Mouse (Mus musculus) stomach, postnatal 0 days (tissue): ENCODE measurements around the gene Prss2. TPM values are rescaled to one million over a fixed set of nuclear protein-coding genes. Genes with fewer than 3 reads are reported as not detected.
A peak's percentile ranks its signal among the peaks of the same experiment; 100 is the strongest.

ENCODE experiments used
- ATAC-seq: fragments of 200-750 bp; cut with Nextera tagmentation; 2 replicates; pipeline ENCODE4 v1.8.0; 2017; ENCODE audit not compliant: low FRiP score, low TSS enrichment
- DNase-seq: peaks from one replicate; pipeline ENCODE4 v3.0.0-alpha.2; 2016; ENCODE audit warnings: low spot score
- H3K27ac ChIP-seq: fragments of 300-500 bp; sonication (generic); replicated peaks from 2 replicates; pipeline ENCODE4 v1.5.1; 2014; ENCODE audit warnings: mild to moderate bottlenecking, control low read depth
- H3K27me3 ChIP-seq: fragments of 300-500 bp; sonication (generic); 2 replicates; pipeline ENCODE4 v1.6.1; 2014; ENCODE audit warnings: low read length; ENCODE audit not compliant: control insufficient read depth, insufficient read depth
- H3K36me3 ChIP-seq: fragments of 300-500 bp; sonication (generic); 2 replicates; pipeline ENCODE4 v1.6.1; 2014; ENCODE audit warnings: low read length, mixed read lengths; ENCODE audit not compliant: control insufficient read depth, insufficient read depth
- H3K4me1 ChIP-seq: fragments of 300-500 bp; sonication (generic); replicated peaks from 2 replicates; pipeline ENCODE4 v1.6.1; 2014; ENCODE audit warnings: antibody characterized with exemption; ENCODE audit not compliant: control insufficient read depth, insufficient read depth
- H3K4me2 ChIP-seq: fragments of 300-500 bp; sonication (generic); replicated peaks from 2 replicates; pipeline ENCODE4 v1.6.1; 2014; ENCODE audit warnings: low read depth, mild to moderate bottlenecking, control low read depth, moderate library complexity
- H3K4me3 ChIP-seq: fragments of 300-500 bp; sonication (generic); 2 replicates; pipeline ENCODE4 v1.5.1; 2014; ENCODE audit warnings: low read depth, low read length, control low read depth
- H3K9ac ChIP-seq: fragments of 300-500 bp; sonication (generic); 2 replicates; pipeline ENCODE4 v1.6.1; 2014; ENCODE audit warnings: mild to moderate bottlenecking, low read length, control low read depth, mixed read lengths
- H3K9me3 ChIP-seq: fragments of 300-500 bp; sonication (generic); 2 replicates; pipeline ENCODE4 v1.6.1; 2016; ENCODE audit warnings: low read length; ENCODE audit not compliant: control insufficient read depth
- CTCF ChIP-seq: IDR thresholded peaks from 2 replicates; pipeline ENCODE4 v1.5.1; 2016; ENCODE audit warnings: antibody characterized with exemption, low read depth, mild to moderate bottlenecking, moderate library complexity
- EP300 ChIP-seq: optimal IDR thresholded peaks from 2 replicates; pipeline ENCODE3; 2016; ENCODE audit warnings: antibody characterized with exemption
- WGBS: fragments of 180-500 bp; shearing (Covaris S2); extraction: QIAGEN DNeasy Blood & Tissue Kit; methylation state at CpG from one replicate; pipeline ENCODE4 v1.1.7; 2014; 5-methylcytosine and 5-hydroxymethylcytosine counted together
- polyA plus RNA-seq: library from polyadenylated mRNA; unstranded; fragments of >200 nt; fragmentation: Nextera tagmentation; extraction: Ambion mirVana; gene quantifications from 2 replicates; pipeline ENCODE4 v1.2.1, GENCODE M21; 2015

The Prss2 gene
- polyA plus RNA-seq: 5.1 and 7.0 TPM in 2 replicates

GRCm38 (mm10) chr6:41521487-41521886 lies at the start of gene Prss2:
Gene Prss2 (plus strand): TSS chr6:41521787.
- H3K4me2 ChIP-seq: no peak within 1 kb of the TSS
- ATAC-seq: no peak
- TF ChIP-seq EP300 (no peak), CTCF (no peak)
- no peak within 1 kb of the TSS for H3K4me3 ChIP-seq
- no peak within 1 kb of the TSS for H3K27ac ChIP-seq
- 62% methylated on average over 1 of the region's 1 CpGs for WGBS
- DNase-seq: no peak
- H3K36me3 ChIP-seq: no peaks in the 10 kb centered on the region
- H3K9me3 ChIP-seq: no peaks in the 10 kb centered on the region
- no peak within 1 kb of the TSS for H3K9ac ChIP-seq
- H3K4me1 ChIP-seq: no peaks in the 10 kb centered on the region
- H3K27me3 ChIP-seq: no peaks in the 10 kb centered on the region

- Histone ChIP-seq H3K4me1 (no peaks in the 10 kb centered on the region), H3K4me3 (no peak overlapping the region), H3K9ac (no peak overlapping the region), H3K9me3 (no peaks in the 10 kb centered on the region), H3K27ac (no peak overlapping the region), H3K4me2 (no peak overlapping the region), H3K36me3 (no peaks in the 10 kb centered on the region), H3K27me3 (no peaks in the 10 kb centered on the region)
- ATAC-seq (no peak), DNase-seq (no peak)
- 82% methylated on average over 3 of the region's 3 CpGs for WGBS
- TF ChIP-seq EP300 (no peak), CTCF (no peak)
These were observed 22.2 kb upstream of the Prss2 start for GRCm38 (mm10) chr6:41499374-41499773.

DNA sequence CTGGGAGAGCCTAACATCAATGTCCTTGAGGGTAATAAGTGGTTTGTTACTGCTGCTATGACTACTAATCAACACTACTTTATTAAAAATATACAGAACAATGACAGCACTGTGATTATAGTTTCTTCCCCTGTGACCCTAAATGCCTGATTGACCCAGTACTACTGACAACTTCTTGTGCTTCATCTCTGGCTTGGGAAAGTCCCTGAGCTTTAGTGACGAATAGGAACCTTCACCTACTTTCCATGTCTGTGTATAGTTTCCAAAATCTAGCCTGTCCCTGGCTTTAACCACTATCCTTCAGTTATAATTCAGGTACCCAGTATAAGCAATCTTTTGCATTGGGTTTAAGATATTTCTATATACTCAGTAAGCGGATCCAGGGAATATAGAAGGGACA lies 16.7 kb upstream of the Prss2 start:
- ATAC-seq (no peak), DNase-seq (no peak)
- no peak for TF ChIP-seq EP300
- TF ChIP-seq CTCF: no peak
- H3K4me3 ChIP-seq: no peak overlapping the region
- 73% methylated on average over 2 of the region's 2 CpGs for WGBS
- no peak overlapping the region for H3K9ac ChIP-seq
- H3K27ac ChIP-seq: no peak overlapping the region
- H3K4me1 ChIP-seq: no peaks in the 10 kb centered on the region
- no peak overlapping the region for H3K4me2 ChIP-seq
- H3K9me3 ChIP-seq: no peaks in the 10 kb centered on the region
- no peaks in the 10 kb centered on the region for H3K36me3 ChIP-seq
- H3K27me3 ChIP-seq: no peaks in the 10 kb centered on the region

DNA sequence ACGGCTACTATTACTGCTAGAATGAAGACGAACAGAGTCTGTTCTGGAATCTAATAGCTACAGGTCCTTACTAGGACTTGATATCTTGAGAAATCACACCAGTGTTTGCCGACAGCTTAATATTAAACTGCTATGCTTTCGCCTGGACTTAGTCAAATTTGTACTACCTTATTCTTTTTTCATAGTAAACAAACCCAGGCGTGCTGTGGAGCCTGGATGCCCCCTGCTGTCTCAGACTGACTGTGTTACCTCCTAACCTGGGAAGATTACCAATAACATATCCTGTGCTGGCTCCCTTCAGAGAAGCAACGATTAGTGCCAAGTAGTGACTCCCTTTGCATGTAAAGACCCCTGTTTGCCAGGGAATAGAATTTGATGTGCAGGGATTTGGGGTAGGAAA lies 16.3 kb upstream of the Prss2 start:
- no peaks in the 10 kb centered on the region for H3K36me3 ChIP-seq
- H3K27me3 ChIP-seq: no peaks in the 10 kb centered on the region
- H3K9ac ChIP-seq: no peak overlapping the region
- no peak overlapping the region for H3K4me2 ChIP-seq
- H3K9me3 ChIP-seq: no peaks in the 10 kb centered on the region
- DNase-seq (no peak), ATAC-seq (no peak)
- TF ChIP-seq CTCF (peak; percentile 59), EP300 (no peak)
- no peaks in the 10 kb centered on the region for H3K4me1 ChIP-seq
- 52% methylated on average over 6 of the region's 6 CpGs for WGBS
- H3K4me3 ChIP-seq: no peak overlapping the region
- H3K27ac ChIP-seq: no peak overlapping the region

GRCm38 (mm10) chr6:41518017-41518524 lies 3.5 kb upstream of the Prss2 start:
- H3K4me3 ChIP-seq: no peak overlapping the region
- 59% methylated on average over 6 of the region's 6 CpGs for WGBS
- no peaks in the 10 kb centered on the region for H3K4me1 ChIP-seq
- no peaks in the 10 kb centered on the region for H3K36me3 ChIP-seq
- no peaks in the 10 kb centered on the region for H3K9me3 ChIP-seq
- H3K4me2 ChIP-seq: no peak overlapping the region
- ATAC-seq (no peak), DNase-seq (no peak)
- no peak overlapping the region for H3K9ac ChIP-seq
- no peaks in the 10 kb centered on the region for H3K27me3 ChIP-seq
- no peak for TF ChIP-seq EP300
- TF ChIP-seq CTCF: no peak
- H3K27ac ChIP-seq: no peak overlapping the region

- H3K27ac ChIP-seq: no peak overlapping the region
- H3K36me3 ChIP-seq: no peaks in the 10 kb centered on the region
- H3K4me1 ChIP-seq: no peaks in the 10 kb centered on the region
- TF ChIP-seq EP300: no peak
- TF ChIP-seq CTCF: no peak
- H3K27me3 ChIP-seq: no peaks in the 10 kb centered on the region
- no peak overlapping the region for H3K4me2 ChIP-seq
- ATAC-seq (no peak), DNase-seq (no peak)
- no peaks in the 10 kb centered on the region for H3K9me3 ChIP-seq
- H3K4me3 ChIP-seq: no peak overlapping the region
- H3K9ac ChIP-seq: no peak overlapping the region
These were observed 4.9 kb downstream of the Prss2 start for GRCm38 (mm10) chr6:41526453-41526852.

DNA sequence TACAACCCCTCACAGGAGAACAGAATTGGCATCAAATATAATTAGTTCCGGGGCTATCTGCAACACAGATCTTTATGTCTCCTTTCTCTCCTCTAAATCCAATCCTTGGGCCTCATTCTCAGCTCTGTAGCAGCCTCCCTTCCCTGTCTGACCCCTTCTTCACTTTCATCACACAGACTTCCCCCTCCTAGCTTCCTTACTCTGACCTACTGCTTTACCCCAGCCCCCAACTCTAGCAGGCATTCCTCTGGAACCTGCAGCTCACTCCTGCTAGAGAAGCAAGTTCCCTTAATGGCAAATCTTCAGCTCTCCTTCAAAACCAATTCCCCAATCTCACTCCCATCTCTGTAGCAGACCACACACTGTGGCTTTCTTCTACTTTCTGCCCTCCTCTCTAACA lies 5.8 kb downstream of the Prss2 start:
- DNase-seq (no peak), ATAC-seq (no peak)
- H3K9me3 ChIP-seq: no peaks in the 10 kb centered on the region
- WGBS: 63% methylated on average over 1 of the region's 1 CpGs
- H3K36me3 ChIP-seq: no peaks in the 10 kb centered on the region
- TF ChIP-seq EP300: no peak
- no peak for TF ChIP-seq CTCF
- no peak overlapping the region for H3K4me2 ChIP-seq
- H3K9ac ChIP-seq: no peak overlapping the region
- H3K27ac ChIP-seq: no peak overlapping the region
- no peak overlapping the region for H3K4me3 ChIP-seq
- H3K4me1 ChIP-seq: no peaks in the 10 kb centered on the region
- H3K27me3 ChIP-seq: no peaks in the 10 kb centered on the region
